Mouse (Mus musculus): Measurements from ENCODE around the gene Naa10. TPM values are rescaled to one million over a fixed set of nuclear protein-coding genes. Genes with fewer than 3 reads are reported as not detected.

The Naa10 gene
- polyA plus RNA-seq, 1 experiment, result 34.5 TPM

GRCm38 (mm10) chrX:73867256-73867655, 54.5 kb downstream of the Naa10 start:
- H3K4me3 ChIP-seq (ENCODE audit: insufficient read depth, low read length), result no peak overlapping the region
- TF ChIP-seq CTCF (IDR thresholded peaks at IDR 0.05; ENCODE audit: low read depth, low read length), result no peak
- TF ChIP-seq POLR2A (IDR thresholded peaks at IDR 0.05; ENCODE audit: borderline replicate concordance, low read depth, low read length), result no peak
- H3K4me1 ChIP-seq (ENCODE audit: control insufficient read depth, insufficient read depth, low read length), result no peaks in the 10 kb centered on the region
- H3K27ac ChIP-seq (ENCODE audit: insufficient read depth, low read depth, low read length), result no peak overlapping the region

Other genes starting within 250 kb of the Naa10 start
- 39.8 and 41.2 TPM in 2 replicates for gene Slc6a8, start 248.8 kb downstream of the Naa10 start, polyA plus RNA-seq (2012; ENCODE audit: insufficient read depth, insufficient read length, missing spikeins)
- 211 and 212 TPM in 2 replicates for gene Bcap31, start 205.8 kb downstream of the Naa10 start, polyA plus RNA-seq (2012; ENCODE audit: insufficient read depth, insufficient read length, missing spikeins)
- 79.6 and 89.1 TPM in 2 replicates for gene Abcd1, start 205.3 kb downstream of the Naa10 start, polyA plus RNA-seq (2012; ENCODE audit: insufficient read depth, insufficient read length, missing spikeins)
- 4.3 and 4.7 TPM in 2 replicates for gene Plxnb3, start 164.9 kb downstream of the Naa10 start, polyA plus RNA-seq (2012; ENCODE audit: insufficient read depth, insufficient read length, missing spikeins)
- 1.2 and 1.5 TPM in 2 replicates for gene Srpk3, start 147.5 kb downstream of the Naa10 start, polyA plus RNA-seq (2012; ENCODE audit: insufficient read depth, insufficient read length, missing spikeins)
- gene Idh3g, start 135.0 kb downstream of the Naa10 start, polyA plus RNA-seq (2012; ENCODE audit: insufficient read depth, insufficient read length, missing spikeins), result 123 and 136 TPM in 2 replicates
- 213 and 220 TPM in 2 replicates for gene Ssr4, start 134.9 kb downstream of the Naa10 start, polyA plus RNA-seq (2012; ENCODE audit: insufficient read depth, insufficient read length, missing spikeins)
- gene Pdzd4, start 97.0 kb downstream of the Naa10 start, polyA plus RNA-seq (2012; ENCODE audit: insufficient read depth, insufficient read length, missing spikeins), result not detected in 2 replicates
- gene Avpr2, start 29.8 kb downstream of the Naa10 start, polyA plus RNA-seq (2012; ENCODE audit: insufficient read depth, insufficient read length, missing spikeins), result not detected in 2 replicates
- 32.0 and 36.6 TPM in 2 replicates for gene L1cam, start 25.8 kb downstream of the Naa10 start, polyA plus RNA-seq (2012; ENCODE audit: insufficient read depth, insufficient read length, missing spikeins)
- 102 and 106 TPM in 2 replicates for gene Arhgap4, start 74 bp downstream of the Naa10 start, polyA plus RNA-seq (2012; ENCODE audit: insufficient read depth, insufficient read length, missing spikeins)
- gene Renbp, start 8.9 kb upstream of the Naa10 start, polyA plus RNA-seq (2012; ENCODE audit: insufficient read depth, insufficient read length, missing spikeins), result 162 and 175 TPM in 2 replicates
- gene Hcfc1, start 44.4 kb upstream of the Naa10 start, polyA plus RNA-seq (2012; ENCODE audit: insufficient read depth, insufficient read length, missing spikeins), result 37.1 and 39.9 TPM in 2 replicates
- 66.7 and 69.6 TPM in 2 replicates for gene Irak1, start 102.0 kb upstream of the Naa10 start, polyA plus RNA-seq (2012; ENCODE audit: insufficient read depth, insufficient read length, missing spikeins)
- not detected in 2 replicates for gene Opn1mw, start 205.5 kb upstream of the Naa10 start, polyA plus RNA-seq (2012; ENCODE audit: insufficient read depth, insufficient read length, missing spikeins)
- 26.2 and 27.3 TPM in 2 replicates for gene Mecp2, start 213.4 kb upstream of the Naa10 start, polyA plus RNA-seq (2012; ENCODE audit: insufficient read depth, insufficient read length, missing spikeins)
- not detected in 2 replicates for gene Tex28, start 245.9 kb upstream of the Naa10 start, polyA plus RNA-seq (2012; ENCODE audit: insufficient read depth, insufficient read length, missing spikeins)